Mouse (Mus musculus) liver, postnatal 0 days (tissue): ENCODE results near the gene Numb. TPM values are rescaled to one million over a fixed set of nuclear protein-coding genes. Genes with fewer than 3 reads are reported as not detected.

Experiments used
- ATAC-seq: fragments of 200-750 bp; cut with Nextera tagmentation; 2 replicates; pipeline ENCODE4 v1.8.0; 2017; ENCODE audit warnings: mild to moderate bottlenecking, moderate library complexity
- DNase-seq: peaks from one replicate; pipeline ENCODE4 v3.0.0-alpha.2; 2016
- H3K27ac ChIP-seq: fragments of 300-500 bp; sonication (generic); 2 replicates; pipeline ENCODE4 v1.5.1; 2014; ENCODE audit warnings: antibody characterized with exemption, moderate library complexity, mild to moderate bottlenecking, low read depth
- H3K27me3 ChIP-seq: fragments of 300-500 bp; sonication (generic); 2 replicates; pipeline ENCODE4 v1.6.1; 2014; ENCODE audit warnings: low read length, control low read depth, mixed read lengths; ENCODE audit not compliant: insufficient read depth
- H3K36me3 ChIP-seq: fragments of 300-500 bp; sonication (generic); replicated peaks from 2 replicates; pipeline ENCODE4 v1.6.1; 2014; ENCODE audit warnings: mild to moderate bottlenecking, control low read depth, low read length, moderate library complexity, mixed read lengths; ENCODE audit not compliant: insufficient read depth
- H3K4me1 ChIP-seq: fragments of 300-500 bp; sonication (generic); 2 replicates; pipeline ENCODE4 v1.6.1; 2014; ENCODE audit warnings: antibody characterized with exemption, mild to moderate bottlenecking, control low read depth; ENCODE audit not compliant: insufficient read depth
- H3K4me2 ChIP-seq: fragments of 300-500 bp; sonication (generic); 2 replicates; pipeline ENCODE4 v1.6.1; 2014; ENCODE audit warnings: low read depth, mild to moderate bottlenecking, low read length, moderate library complexity, mixed read lengths
- H3K4me3 ChIP-seq: fragments of 300-500 bp; sonication (generic); 2 replicates; pipeline ENCODE4 v1.5.1; 2014; ENCODE audit warnings: low read depth, low read length
- H3K9ac ChIP-seq: fragments of 300-500 bp; sonication (generic); replicated peaks from 2 replicates; pipeline ENCODE4 v1.6.1; 2014; ENCODE audit warnings: mild to moderate bottlenecking, moderate library complexity
- H3K9me3 ChIP-seq: fragments of 300-500 bp; sonication (generic); 2 replicates; pipeline ENCODE4 v1.6.1; 2016; ENCODE audit warnings: mild to moderate bottlenecking, control low read depth, low read length, mixed read lengths
- CTCF ChIP-seq: sonication (generic); IDR thresholded peaks from 2 replicates; pipeline ENCODE4 v1.5.1; 2016; ENCODE audit warnings: antibody characterized with exemption, low read depth
- EP300 ChIP-seq: IDR thresholded peaks from 2 replicates; pipeline ENCODE4 v1.6.1; 2016; ENCODE audit warnings: antibody characterized with exemption, low read depth, mild to moderate bottlenecking
- WGBS: fragments of 180-500 bp; shearing (Covaris S2); extraction: QIAGEN DNeasy Blood & Tissue Kit; methylation state at CpG from one replicate; pipeline ENCODE4 v1.1.7; 2014; ENCODE audit not compliant: insufficient replicate concordance; 5-methylcytosine and 5-hydroxymethylcytosine counted together
- polyA plus RNA-seq: library from polyadenylated mRNA; unstranded; fragments of >200 nt; fragmentation: Nextera tagmentation; extraction: Ambion mirVana; gene quantifications from 2 replicates; pipeline ENCODE4 v1.2.1, GENCODE M21; 2015

The Numb gene
- polyA plus RNA-seq = 13.0 and 14.5 TPM in 2 replicates

DNA sequence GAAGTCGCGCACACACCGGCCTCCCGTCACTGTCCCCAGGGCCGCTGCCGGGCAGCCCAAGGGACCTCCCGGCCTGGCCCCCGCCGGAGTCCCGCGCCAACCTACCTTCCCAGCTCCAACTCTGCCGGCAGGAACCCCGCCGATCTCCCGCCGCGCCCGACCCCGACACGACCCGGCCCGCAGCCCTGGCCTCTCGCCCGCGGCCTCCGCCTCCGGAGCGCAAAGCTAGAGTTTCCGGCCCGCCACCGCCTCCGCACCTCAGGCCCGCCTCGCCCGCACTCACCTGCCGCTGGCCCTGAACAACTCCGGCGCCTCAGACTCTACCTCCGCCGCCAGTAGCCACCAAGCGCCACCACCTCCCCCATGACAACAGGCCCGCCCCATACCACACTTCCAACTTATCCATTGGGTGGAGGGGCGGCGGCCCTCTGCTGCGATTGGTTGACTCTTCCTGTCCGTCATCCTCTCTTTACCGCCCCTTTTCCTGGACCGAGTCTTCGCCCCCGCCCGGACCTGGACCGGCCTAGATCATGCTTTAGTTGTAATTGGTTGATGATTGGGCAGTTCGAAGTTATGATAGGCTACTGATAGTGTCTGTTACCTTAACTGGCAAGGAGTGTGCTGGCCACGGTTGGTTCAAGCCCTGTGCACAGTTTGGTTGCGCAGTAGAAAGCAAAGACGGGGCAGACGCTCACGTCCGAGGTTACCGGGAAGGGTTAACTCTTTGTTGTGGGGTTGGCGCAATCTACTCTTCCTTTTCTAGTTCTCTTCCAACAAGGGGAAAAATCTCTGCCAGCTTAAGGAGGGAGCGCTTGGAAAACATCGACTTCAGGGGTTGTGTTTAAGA is at the start of gene Numb:
Gene Numb, minus strand, starts transcription at position 400 of the 847 bp plus-strand sequence.
- under 1% methylated on average over 54 of the region's 63 CpGs for WGBS
- H3K36me3 ChIP-seq = peaks cover 2% of the 10 kb centered on the region; the same call in 1 of the 2 replicates
- ATAC-seq = peak; percentile 99
- TF ChIP-seq EP300 (peak; percentile 75; the same call in 1 of the 2 replicates), CTCF (no peak)
- H3K27ac ChIP-seq = peak within 1 kb of the TSS; percentile 87
- H3K4me2 ChIP-seq = peak within 1 kb of the TSS; percentile 99
- no peaks in the 10 kb centered on the region for H3K27me3 ChIP-seq
- peak within 1 kb of the TSS; percentile 74 for H3K4me3 ChIP-seq
- no peaks in the 10 kb centered on the region for H3K9me3 ChIP-seq
- peak; percentile 98 for DNase-seq
- peak within 1 kb of the TSS; percentile 83 for H3K9ac ChIP-seq
- peaks cover 33% of the 10 kb centered on the region for H3K4me1 ChIP-seq

DNA sequence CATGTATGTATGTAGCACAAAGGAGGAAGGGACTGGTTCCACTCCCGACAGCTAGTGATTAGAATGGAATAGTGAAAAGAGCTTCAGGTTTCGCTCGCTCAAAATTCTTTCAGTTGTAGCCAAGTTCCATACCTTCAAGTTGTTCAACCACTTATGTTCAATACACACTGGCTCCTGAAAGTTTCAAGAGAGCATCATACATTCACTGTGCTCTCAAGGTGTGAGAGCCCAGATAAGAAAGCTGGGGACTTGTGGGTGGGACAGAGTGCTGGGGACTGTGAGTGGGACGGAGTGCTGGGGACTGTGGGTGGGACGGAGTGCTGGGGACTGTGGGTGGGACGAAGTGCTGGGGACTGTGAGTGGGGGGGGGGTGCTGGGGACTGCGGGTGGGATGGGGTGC is 43.5 kb upstream of the Numb start:
- no peaks in the 10 kb centered on the region for H3K36me3 ChIP-seq
- no peak for ATAC-seq
- H3K9me3 ChIP-seq = no peaks in the 10 kb centered on the region
- H3K9ac ChIP-seq = no peak overlapping the region
- no peak overlapping the region for H3K4me2 ChIP-seq
- WGBS = 71% methylated on average over 7 of the region's 7 CpGs
- DNase-seq = no peak
- no peak overlapping the region for H3K27ac ChIP-seq
- no peak for TF ChIP-seq EP300
- TF ChIP-seq CTCF = no peak
- H3K4me3 ChIP-seq = no peak overlapping the region
- no peaks in the 10 kb centered on the region for H3K27me3 ChIP-seq
- H3K4me1 ChIP-seq = no peaks in the 10 kb centered on the region

DNA sequence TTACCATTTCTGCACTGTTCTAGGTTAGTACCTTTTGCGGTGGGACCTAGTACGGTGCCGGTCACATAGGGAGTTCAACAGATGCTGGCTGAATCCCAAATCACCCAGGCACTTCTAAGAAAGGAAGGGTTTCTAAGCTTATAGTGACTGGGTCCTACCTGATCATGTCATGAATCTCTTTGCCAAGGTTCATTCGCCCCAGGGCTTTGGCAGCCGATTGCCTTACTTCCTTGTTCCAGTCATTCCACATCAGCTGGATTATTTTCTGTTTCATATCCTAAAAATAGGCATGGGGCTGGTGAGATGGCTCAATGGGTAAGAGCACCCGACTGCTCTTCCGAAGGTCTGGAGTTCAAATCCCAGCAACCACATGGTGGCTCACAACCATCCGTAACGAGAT is 36.5 kb upstream of the Numb start:
- Histone ChIP-seq H3K36me3 (no peaks in the 10 kb centered on the region), H3K27me3 (no peaks in the 10 kb centered on the region), H3K27ac (no peak overlapping the region), H3K9me3 (no peaks in the 10 kb centered on the region), H3K4me1 (peaks cover 3% of the 10 kb centered on the region; the same call in 1 of the 2 replicates), H3K4me3 (no peak overlapping the region), H3K9ac (no peak overlapping the region), H3K4me2 (no peak overlapping the region)
- WGBS = 83% methylated on average over 9 of the region's 9 CpGs
- no peak for DNase-seq
- ATAC-seq = no peak
- TF ChIP-seq EP300 (no peak), CTCF (no peak)

DNA sequence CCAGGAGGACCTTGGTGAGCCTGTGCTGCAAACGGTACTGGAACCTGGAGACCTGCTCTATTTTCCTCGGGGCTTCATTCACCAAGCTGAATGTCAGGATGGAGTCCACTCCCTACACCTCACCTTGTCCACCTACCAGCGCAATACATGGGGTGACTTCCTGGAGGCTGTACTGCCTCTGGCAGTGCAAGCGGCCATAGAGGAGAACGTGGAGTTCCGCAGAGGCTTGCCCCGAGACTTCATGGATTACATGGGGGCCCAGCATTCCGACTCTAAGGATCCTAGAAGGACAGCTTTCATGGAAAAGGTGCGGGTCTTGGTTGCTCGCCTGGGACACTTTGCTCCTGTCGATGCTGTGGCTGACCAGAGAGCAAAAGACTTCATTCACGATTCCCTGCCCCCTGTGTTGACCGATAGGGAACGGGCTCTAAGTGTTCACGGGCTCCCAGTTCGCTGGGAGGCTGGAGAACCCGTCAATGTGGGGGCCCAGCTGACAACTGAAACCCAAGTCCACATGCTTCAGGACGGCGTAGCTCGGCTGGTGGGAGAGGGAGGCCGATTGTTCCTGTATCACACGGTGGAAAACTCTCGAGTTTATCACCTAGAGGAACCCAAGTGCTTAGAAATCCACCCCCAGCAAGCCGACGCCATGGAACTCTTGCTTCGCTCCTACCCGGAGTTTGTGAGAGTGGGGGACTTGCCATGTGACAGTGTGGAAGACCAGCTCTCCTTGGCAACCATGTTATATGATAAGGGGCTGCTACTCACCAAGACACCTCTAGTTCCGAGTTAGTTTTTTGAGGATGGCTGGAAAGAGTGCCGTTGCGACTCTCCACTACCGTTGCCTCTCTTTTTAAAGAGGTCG is 30.2 kb upstream of the Numb start:
- DNase-seq (peak; percentile 26), ATAC-seq (0 out of 2 replicates have a peak, but pooled peaks have one; percentile 4)
- TF ChIP-seq EP300 (no peak), CTCF (no peak)
- WGBS = 39% methylated on average over 32 of the region's 32 CpGs
- Histone ChIP-seq H3K27me3 (no peaks in the 10 kb centered on the region), H3K9me3 (no peaks in the 10 kb centered on the region), H3K4me1 (peaks cover 35% of the 10 kb centered on the region), H3K9ac (peak overlapping the region; percentile 79), H3K4me2 (peak overlapping the region; percentile 98), H3K36me3 (no peaks in the 10 kb centered on the region), H3K4me3 (peak overlapping the region; percentile 77), H3K27ac (no peak overlapping the region)

DNA sequence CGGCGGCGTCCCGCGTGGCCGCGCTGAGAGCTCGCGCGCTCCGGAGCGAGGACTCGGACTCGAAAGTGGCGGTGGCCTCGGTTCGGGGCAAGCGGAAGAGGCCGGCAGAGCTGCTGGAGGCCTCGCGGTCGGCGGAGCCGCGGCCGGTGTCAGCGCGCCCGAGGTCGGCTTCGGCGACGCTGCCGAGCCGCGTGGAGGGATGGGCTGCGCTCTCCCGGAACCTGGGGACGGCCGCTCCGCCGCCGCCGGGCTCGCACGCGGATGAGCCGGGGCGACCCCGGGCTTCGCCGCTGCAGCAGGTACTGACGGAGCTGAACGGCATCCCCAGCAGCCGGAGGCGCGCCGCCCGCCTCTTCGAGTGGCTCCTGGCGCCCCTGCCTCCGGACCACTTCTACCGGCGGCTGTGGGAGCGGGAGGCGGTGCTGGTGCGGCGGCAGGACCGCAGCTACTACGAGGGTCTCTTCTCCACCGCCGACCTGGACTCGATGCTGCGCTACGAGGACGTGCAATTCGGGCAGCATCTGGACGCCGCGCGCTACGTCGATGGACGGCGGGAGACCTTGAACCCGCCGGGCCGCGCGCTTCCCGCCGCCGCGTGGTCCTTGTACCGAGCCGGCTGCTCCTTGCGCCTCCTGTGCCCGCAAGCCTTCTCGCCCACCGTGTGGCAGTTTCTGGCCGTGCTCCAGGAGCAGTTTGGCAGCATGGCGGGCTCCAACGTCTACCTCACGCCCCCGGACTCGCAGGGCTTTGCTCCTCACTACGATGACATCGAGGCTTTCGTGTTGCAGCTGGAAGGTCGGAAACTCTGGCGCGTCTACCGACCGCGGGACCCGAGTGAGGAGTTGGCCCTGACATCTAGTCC is 29.3 kb upstream of the Numb start:
- ATAC-seq (peak; percentile 58), DNase-seq (peak; percentile 55)
- Histone ChIP-seq H3K4me2 (peak overlapping the region; percentile 98), H3K4me1 (peaks cover 35% of the 10 kb centered on the region), H3K9ac (peak overlapping the region; percentile 79), H3K27me3 (no peaks in the 10 kb centered on the region), H3K27ac (peak overlapping the region; percentile 88), H3K9me3 (no peaks in the 10 kb centered on the region), H3K4me3 (peak overlapping the region; percentile 77), H3K36me3 (no peaks in the 10 kb centered on the region)
- under 1% methylated on average over 105 of the region's 116 CpGs for WGBS
- TF ChIP-seq EP300 = no peak
- TF ChIP-seq CTCF = no peak
